Mouse (Mus musculus): ENCODE measurements around the gene Shkbp1.
A peak's percentile ranks its signal among the peaks of the same experiment; 100 is the strongest.

Gene Shkbp1

GRCm38 (mm10) chr7:27333316-27333941 is 22.4 kb downstream of the Shkbp1 start:
- peak; percentile 72 for DNase-seq

GRCm38 (mm10) chr7:27332353-27333199 is 23.2 kb downstream of the Shkbp1 start:
- DNase-seq, result peak; percentile 97

GRCm38 (mm10) chr7:27331854-27332253 is 24.0 kb downstream of the Shkbp1 start:
- DNase-seq, result no peak

- DNase-seq, result peak; percentile 68
Observed at GRCm38 (mm10) chr7:27331541-27331851, 24.3 kb downstream of the Shkbp1 start.

GRCm38 (mm10) chr7:27330709-27331540 is 24.9 kb downstream of the Shkbp1 start:
- peak; percentile 98 for DNase-seq

GRCm38 (mm10) chr7:27329981-27330380 is 25.8 kb downstream of the Shkbp1 start:
- no peak for DNase-seq

GRCm38 (mm10) chr7:27329326-27329947 is 26.4 kb downstream of the Shkbp1 start:
- DNase-seq, result peak; percentile 95

GRCm38 (mm10) chr7:27328648-27329047 is 27.2 kb downstream of the Shkbp1 start:
- peak; percentile 68 for DNase-seq

- DNase-seq, result no peak
Observed at GRCm38 (mm10) chr7:27328161-27328560, 27.7 kb downstream of the Shkbp1 start.

- DNase-seq, result no peak
Observed at GRCm38 (mm10) chr7:27327500-27327899, 28.3 kb downstream of the Shkbp1 start.

- peak; percentile 72 for DNase-seq
Observed at GRCm38 (mm10) chr7:27326101-27326880, 29.5 kb downstream of the Shkbp1 start.

- DNase-seq, result peak; percentile 89
Observed at GRCm38 (mm10) chr7:27325697-27326096, 30.1 kb downstream of the Shkbp1 start.

GRCm38 (mm10) chr7:27324928-27325327 is 30.9 kb downstream of the Shkbp1 start:
- no peak for DNase-seq

- no peak for DNase-seq
Observed at GRCm38 (mm10) chr7:27324161-27324560, 31.7 kb downstream of the Shkbp1 start.

- no peak for DNase-seq
Observed at GRCm38 (mm10) chr7:27323001-27323400, 32.8 kb downstream of the Shkbp1 start.

GRCm38 (mm10) chr7:27322291-27322690 is 33.5 kb downstream of the Shkbp1 start:
- DNase-seq, result no peak

GRCm38 (mm10) chr7:27319411-27319810 is 36.4 kb downstream of the Shkbp1 start:
- DNase-seq, result no peak

GRCm38 (mm10) chr7:27315958-27316357 is 39.9 kb downstream of the Shkbp1 start:
- no peak for DNase-seq

- DNase-seq, result no peak
Observed at GRCm38 (mm10) chr7:27314393-27314792, 41.4 kb downstream of the Shkbp1 start.

- DNase-seq, result no peak
Observed at GRCm38 (mm10) chr7:27311651-27312284, 44.1 kb downstream of the Shkbp1 start.

- DNase-seq, result no peak
Observed at GRCm38 (mm10) chr7:27310996-27311535, 44.8 kb downstream of the Shkbp1 start.
